Mouse (Mus musculus) B cell, adult 2 months (primary cell): Measurements from ENCODE around the gene Slc7a3.
"Not testable (repeated sequence)": the region's sequence is repeated elsewhere in the genome, so short reads cannot be mapped to it uniquely, and the experiment has no call there.

Source experiments
- DNase-seq, 2 experiments: peaks; one replicate each; pipeline ENCODE4 v3.0.0; 2022

The Slc7a3 gene

GRCm38 (mm10) chrX:101085920-101086319 is at the start of gene Slc7a3:
Gene Slc7a3, minus strand, starts transcription at chrX:101086020.
- DNase-seq = no peak

- DNase-seq = peak; percentile 16 to 28
Measured at GRCm38 (mm10) chrX:101131992-101132791, 46.4 kb upstream of the Slc7a3 start.

GRCm38 (mm10) chrX:101131001-101131400 is 45.2 kb upstream of the Slc7a3 start:
- DNase-seq = peak; percentile 73 to 78

GRCm38 (mm10) chrX:101128559-101128958 is 42.7 kb upstream of the Slc7a3 start:
- no peak for DNase-seq

- no peak for DNase-seq
Measured at GRCm38 (mm10) chrX:101126977-101127376, 41.2 kb upstream of the Slc7a3 start.

- DNase-seq = no peak
Measured at GRCm38 (mm10) chrX:101126474-101126955, 40.7 kb upstream of the Slc7a3 start.

- DNase-seq = no peak
Measured at GRCm38 (mm10) chrX:101120546-101120945, 34.7 kb upstream of the Slc7a3 start.

- DNase-seq = not testable (repeated sequence)
Measured at GRCm38 (mm10) chrX:101085211-101085610, 609 bp downstream of the Slc7a3 start.

GRCm38 (mm10) chrX:101084192-101084591 is 1.6 kb downstream of the Slc7a3 start:
- no peak for DNase-seq

GRCm38 (mm10) chrX:101065245-101065644 is 20.6 kb downstream of the Slc7a3 start:
- DNase-seq = no peak

- DNase-seq = no peak
Measured at GRCm38 (mm10) chrX:101063503-101063902, 22.3 kb downstream of the Slc7a3 start.

GRCm38 (mm10) chrX:101059541-101059940 is 26.3 kb downstream of the Slc7a3 start, which contains the start of gene Tex11:
Gene Tex11, minus strand, starts transcription at chrX:101059667.
- DNase-seq = no peak
